22 mouse cellular contexts compared by ENCODE assay signal in genomic region chr17:24563638-24564037, GRCm38 (mm10). TPM values are rescaled to one million over a fixed set of nuclear protein-coding genes. Genes with fewer than 3 reads are reported as not detected.
DNase-seq lines count a peak whose midpoint lies in the region; ATAC-seq and TF ChIP-seq lines count a peak whose summit lies in the region.
"Had no signal": no experiment of that assay in that cellular context is flagged by ENCODE, and none has a peak within 500 bp of the region (broad histone marks: within the 10 kb centered on the region; RNA-seq: fewer than 3 reads in every experiment).

No protein-coding gene starts in this region.

- no peak for DNase-seq in gastrocnemius, adult 2 months
- DNase-seq in gastrocnemius, postnatal 10 days: no peak
- DNase-seq in 416B (ENCODE audit: low read depth): peak; percentile 59
- no peak for DNase-seq in lung, adult 18-20 months
- DNase-seq in cerebellum, postnatal 10 days: no peak
- DNase-seq: adrenal gland, adult 2 months; adrenal gland, postnatal 25 days; cerebellum, adult 2 months; cerebellum, postnatal 25 days; forebrain, postnatal 0 days; gastrocnemius, postnatal 36 days; heart, adult 18-20 months; heart, postnatal 4 days had no signal

- TF ChIP-seq CTCF in gastrocnemius, adult 2 months (IDR thresholded peaks at IDR 0.05): no peak

- intact Hi-C loops in gastrocnemius, adult 2 months (cut with DNase I): no loop called here

- 0 out of 2 replicates have a peak overlapping the region, but pooled peaks have one; percentile 0 for H3K27ac ChIP-seq in gastrocnemius, adult 2 months
- H3K27ac ChIP-seq: embryonic facial prominence, embryonic 12.5 days; forebrain, embryonic 13.5 days; hindbrain, embryonic 12.5 days; intestine, embryonic 15.5 days had no signal

- peak; percentile 29; the same call in 1 of the 2 replicates for ATAC-seq in granulocyte monocyte progenitor cell, adult 5-6 weeks (replicated peaks; ENCODE audit: poor library complexity, severe bottlenecking)
- ATAC-seq in monocyte, adult 5-6 weeks (replicated peaks; ENCODE audit: insufficient number of reproducible peaks, low FRiP score, low TSS enrichment, poor library complexity, severe bottlenecking): 0 out of 2 replicates have a peak, but pooled peaks have one; percentile 29
- ATAC-seq: forebrain, embryonic 13.5 days; forebrain, postnatal 0 days; hindbrain, embryonic 16.5 days; intestine, embryonic 15.5 days; Patski had no signal

- H3K4me3 ChIP-seq in gastrocnemius, adult 2 months: no peak overlapping the region
- H3K4me3 ChIP-seq: embryonic facial prominence, embryonic 12.5 days; forebrain, embryonic 13.5 days; hindbrain, embryonic 12.5 days; intestine, embryonic 15.5 days had no signal

RNA-seq across cellular contexts. Expression of gene Pkd1, which starts 14.0 kb away (rescaled TPM):
- total RNA-seq in gastrocnemius, adult 2 months (2021): 10 to 100 TPM; 18.3 to 25.0 TPM
- 10 to 100 TPM; 34.6 to 49.1 TPM for total RNA-seq in gastrocnemius, postnatal 10 days (2021)
- 18.9 and 19.0 TPM in 2 replicates for total RNA-seq in granulocyte monocyte progenitor cell, adult 5-6 weeks (2014; fragmentation: Nextera tagmentation)
- 5.9 and 9.1 TPM in 2 replicates for total RNA-seq in granulocyte monocyte progenitor cell, adult 5-6 weeks (2017)
- 9.1 to 15.7 TPM (median 11.9 TPM) in 3 replicates for total RNA-seq in monocyte, adult 5-6 weeks (2017)

RNA-seq across cellular contexts. Expression of gene Rab26, which starts 29.6 kb away (rescaled TPM):
- total RNA-seq in gastrocnemius, adult 2 months (2021): not detected
- total RNA-seq in gastrocnemius, postnatal 10 days (2021): under 1 TPM; 0.18 to 0.47 TPM
- 0.77 TPM in 1 of 2 replicates, not detected in the other for total RNA-seq in granulocyte monocyte progenitor cell, adult 5-6 weeks (2014; fragmentation: Nextera tagmentation)
- 1.1 TPM in 1 of 2 replicates, not detected in the other for total RNA-seq in granulocyte monocyte progenitor cell, adult 5-6 weeks (2017)
- total RNA-seq in monocyte, adult 5-6 weeks (2017): 0.39 TPM in 1 of 3 replicates, not detected in the others
- total RNA-seq: gastrocnemius, adult 18-20 months; heart, adult 18-20 months had no signal

RNA-seq across cellular contexts. Expression of gene Traf7, which starts 35.9 kb away (rescaled TPM):
- total RNA-seq in gastrocnemius, adult 2 months (2021): 10 to 100 TPM; 27.3 to 35.2 TPM
- total RNA-seq in gastrocnemius, postnatal 10 days (2021): 10 to 100 TPM; 47.2 to 60.9 TPM
- 83.9 and 102 TPM in 2 replicates for total RNA-seq in granulocyte monocyte progenitor cell, adult 5-6 weeks (2014; fragmentation: Nextera tagmentation)
- total RNA-seq in granulocyte monocyte progenitor cell, adult 5-6 weeks (2017): 61.5 and 104 TPM in 2 replicates
- 83.2 to 132 TPM (median 118 TPM) in 3 replicates for total RNA-seq in monocyte, adult 5-6 weeks (2017)
